Mouse (Mus musculus) neural tube, embryonic 15.5 days (tissue): Measurements from ENCODE around the gene Nfix. TPM values are rescaled to one million over a fixed set of nuclear protein-coding genes. Genes with fewer than 3 reads are reported as not detected.

ENCODE experiments used
- ATAC-seq: fragments of 200-750 bp; cut with Nextera tagmentation; 2 replicates; pipeline ENCODE4 v1.8.0; 2017; ENCODE audit warnings: mild to moderate bottlenecking, moderate TSS enrichment, moderate library complexity; ENCODE audit not compliant: low FRiP score
- H3K27ac ChIP-seq: fragments of 300-500 bp; sonication (generic); replicated peaks from 2 replicates; pipeline ENCODE4 v1.5.1; 2015; ENCODE audit warnings: mild to moderate bottlenecking, inconsistent platforms
- H3K27me3 ChIP-seq: fragments of 300-500 bp; sonication (generic); replicated peaks from 2 replicates; pipeline ENCODE4 v1.6.1; 2015; ENCODE audit warnings: inconsistent platforms
- H3K36me3 ChIP-seq: fragments of 300-500 bp; sonication (generic); 2 replicates; pipeline ENCODE4 v1.6.1; 2015; ENCODE audit warnings: inconsistent platforms
- H3K4me1 ChIP-seq: fragments of 300-500 bp; sonication (generic); 2 replicates; pipeline ENCODE4 v1.6.1; 2015; ENCODE audit warnings: inconsistent platforms
- H3K4me2 ChIP-seq: fragments of 300-500 bp; sonication (generic); 2 replicates; pipeline ENCODE4 v1.6.1; 2015; ENCODE audit warnings: inconsistent platforms, mild to moderate bottlenecking, moderate library complexity
- H3K4me3 ChIP-seq: fragments of 300-500 bp; sonication (generic); replicated peaks from 2 replicates; pipeline ENCODE4 v1.5.1; 2015; ENCODE audit warnings: mild to moderate bottlenecking, inconsistent platforms
- H3K9ac ChIP-seq: fragments of 300-500 bp; sonication (generic); replicated peaks from 2 replicates; pipeline ENCODE4 v1.6.1; 2015; ENCODE audit warnings: mild to moderate bottlenecking, inconsistent platforms
- H3K9me3 ChIP-seq: fragments of 300-500 bp; sonication (generic); replicated peaks from 2 replicates; pipeline ENCODE4 v1.6.1; 2016; ENCODE audit warnings: inconsistent platforms
- WGBS: fragments of 180-500 bp; shearing (Covaris S2); methylation state at CpG from one replicate; pipeline ENCODE4 v1.1.7; 2015; ENCODE audit warnings: mixed read lengths; 5-methylcytosine and 5-hydroxymethylcytosine counted together
- polyA plus RNA-seq: library from polyadenylated mRNA; unstranded; fragments of >200 nt; fragmentation: Nextera tagmentation; extraction: Ambion mirVana; gene quantifications from 2 replicates; pipeline ENCODE4 v1.2.1, GENCODE M21; 2015

The Nfix gene
- polyA plus RNA-seq, 1 experiment from 2014 or later: 70.5 TPM

- Histone ChIP-seq H3K27me3 (peaks cover 57% of the 10 kb centered on the region), H3K36me3 (no peaks in the 10 kb centered on the region; the same call in 1 of the 2 replicates), H3K4me1 (peaks cover 62% of the 10 kb centered on the region), H3K27ac (peak overlapping the region; percentile 72), H3K4me3 (peak overlapping the region; percentile 15; the same call in 1 of the 2 replicates), H3K9me3 (no peaks in the 10 kb centered on the region), H3K4me2 (peak overlapping the region; percentile 48), H3K9ac (no peak overlapping the region)
- 2% methylated on average over 53 of the region's 61 CpGs for WGBS
- no peak for ATAC-seq
Measured at GRCm38 (mm10) chr8:84704867-84705831, 95.0 kb downstream of the Nfix start.

- Histone ChIP-seq H3K4me1 (peaks cover 61% of the 10 kb centered on the region), H3K4me2 (peak overlapping the region; percentile 48), H3K9me3 (no peaks in the 10 kb centered on the region), H3K27ac (peak overlapping the region; percentile 72), H3K27me3 (peaks cover 57% of the 10 kb centered on the region), H3K4me3 (no peak overlapping the region), H3K9ac (no peak overlapping the region), H3K36me3 (peaks cover 6% of the 10 kb centered on the region)
- 4% methylated on average over 16 of the region's 16 CpGs for WGBS
- ATAC-seq: no peak
Measured at GRCm38 (mm10) chr8:84704356-84704755, 95.8 kb downstream of the Nfix start.

GRCm38 (mm10) chr8:84703466-84704249 lies 96.5 kb downstream of the Nfix start:
- WGBS: 12% methylated on average over 38 of the region's 38 CpGs
- Histone ChIP-seq H3K27me3 (peaks cover 53% of the 10 kb centered on the region), H3K36me3 (peaks cover 12% of the 10 kb centered on the region), H3K4me1 (peaks cover 54% of the 10 kb centered on the region), H3K4me3 (no peak overlapping the region), H3K4me2 (peak overlapping the region; percentile 48), H3K9me3 (no peaks in the 10 kb centered on the region), H3K9ac (no peak overlapping the region), H3K27ac (peak overlapping the region; percentile 72; the same call in 1 of the 2 replicates)
- ATAC-seq: no peak

GRCm38 (mm10) chr8:84702963-84703465 lies 97.1 kb downstream of the Nfix start:
- ATAC-seq: no peak
- peaks cover 18% of the 10 kb centered on the region for H3K36me3 ChIP-seq
- peak overlapping the region; percentile 19; the same call in 1 of the 2 replicates for H3K4me2 ChIP-seq
- H3K27ac ChIP-seq: no peak overlapping the region; the same call in 1 of the 2 replicates
- 86% methylated on average over 6 of the region's 6 CpGs for WGBS
- no peak overlapping the region for H3K4me3 ChIP-seq
- H3K27me3 ChIP-seq: peaks cover 52% of the 10 kb centered on the region
- H3K9me3 ChIP-seq: no peaks in the 10 kb centered on the region
- H3K4me1 ChIP-seq: peaks cover 49% of the 10 kb centered on the region
- H3K9ac ChIP-seq: no peak overlapping the region

GRCm38 (mm10) chr8:84702561-84702960 lies 97.6 kb downstream of the Nfix start:
- H3K27me3 ChIP-seq: peaks cover 50% of the 10 kb centered on the region

GRCm38 (mm10) chr8:84700941-84701911 lies 98.9 kb downstream of the Nfix start, which contains the start of gene Lyl1:
Gene Lyl1 (plus strand): TSS chr8:84701457.
- Histone ChIP-seq H3K27me3 (peaks cover 41% of the 10 kb centered on the region), H3K4me2 (peak within 1 kb of the TSS; percentile 19; the same call in 1 of the 2 replicates), H3K4me3 (no peak within 1 kb of the TSS; the same call in 1 of the 2 replicates), H3K27ac (peak within 1 kb of the TSS; percentile 45), H3K36me3 (peaks cover 31% of the 10 kb centered on the region), H3K4me1 (peaks cover 32% of the 10 kb centered on the region), H3K9ac (no peak within 1 kb of the TSS; the same call in 1 of the 2 replicates), H3K9me3 (no peaks in the 10 kb centered on the region)
- no peak for ATAC-seq
- 12% methylated on average over 34 of the region's 34 CpGs for WGBS

More at GRCm38 (mm10) chr8:84702561-84702960, 97.6 kb downstream of the Nfix start:
- Histone ChIP-seq H3K27ac (no peak overlapping the region), H3K36me3 (peaks cover 21% of the 10 kb centered on the region), H3K9me3 (no peaks in the 10 kb centered on the region), H3K4me3 (no peak overlapping the region; the same call in 1 of the 2 replicates), H3K9ac (no peak overlapping the region), H3K4me1 (peaks cover 45% of the 10 kb centered on the region), H3K4me2 (peak overlapping the region; percentile 19; the same call in 1 of the 2 replicates)
- 78% methylated on average over 9 of the region's 9 CpGs for WGBS
- ATAC-seq: no peak

GRCm38 (mm10) chr8:84700526-84700925 lies 99.6 kb downstream of the Nfix start:
- no peaks in the 10 kb centered on the region for H3K9me3 ChIP-seq
- H3K4me3 ChIP-seq: no peak overlapping the region
- peaks cover 33% of the 10 kb centered on the region for H3K36me3 ChIP-seq
- H3K27ac ChIP-seq: peak overlapping the region; percentile 45
- H3K27me3 ChIP-seq: peaks cover 41% of the 10 kb centered on the region
- 82% methylated on average over 5 of the region's 5 CpGs for WGBS
- no peak overlapping the region for H3K9ac ChIP-seq
- no peak for ATAC-seq
- no peak overlapping the region for H3K4me2 ChIP-seq
- peaks cover 28% of the 10 kb centered on the region for H3K4me1 ChIP-seq

GRCm38 (mm10) chr8:84699861-84700322 lies 100.3 kb downstream of the Nfix start:
- no peak overlapping the region for H3K9ac ChIP-seq
- no peak overlapping the region for H3K4me2 ChIP-seq
- H3K4me3 ChIP-seq: no peak overlapping the region
- peaks cover 22% of the 10 kb centered on the region for H3K4me1 ChIP-seq
- H3K27ac ChIP-seq: peak overlapping the region; percentile 60
- no peak for ATAC-seq
- peaks cover 37% of the 10 kb centered on the region for H3K36me3 ChIP-seq
- H3K9me3 ChIP-seq: no peaks in the 10 kb centered on the region
- 58% methylated on average over 7 of the region's 7 CpGs for WGBS
- H3K27me3 ChIP-seq: peaks cover 36% of the 10 kb centered on the region

- Histone ChIP-seq H3K4me1 (peaks cover 13% of the 10 kb centered on the region), H3K27ac (peak overlapping the region; percentile 60; the same call in 1 of the 2 replicates), H3K9me3 (no peaks in the 10 kb centered on the region), H3K4me3 (no peak overlapping the region), H3K4me2 (no peak overlapping the region), H3K27me3 (peaks cover 27% of the 10 kb centered on the region), H3K9ac (no peak overlapping the region), H3K36me3 (peaks cover 37% of the 10 kb centered on the region)
- WGBS: 84% methylated on average over 9 of the region's 9 CpGs
- ATAC-seq: no peak
Measured at GRCm38 (mm10) chr8:84698929-84699401, 101.2 kb downstream of the Nfix start.

GRCm38 (mm10) chr8:84698288-84698687 lies 101.9 kb downstream of the Nfix start:
- Histone ChIP-seq H3K9me3 (no peaks in the 10 kb centered on the region), H3K36me3 (peaks cover 39% of the 10 kb centered on the region)

More at GRCm38 (mm10) chr8:84698288-84698687, 101.9 kb downstream of the Nfix start:
- 0 out of 2 replicates have a peak, but pooled peaks cover 8% of the 10 kb centered on the region for H3K4me1 ChIP-seq
- H3K4me3 ChIP-seq: no peak overlapping the region
- H3K4me2 ChIP-seq: no peak overlapping the region
- WGBS: 93% methylated on average over 5 of the region's 5 CpGs
- no peak overlapping the region for H3K27ac ChIP-seq
- peaks cover 21% of the 10 kb centered on the region for H3K27me3 ChIP-seq
- no peak for ATAC-seq
- no peak overlapping the region for H3K9ac ChIP-seq
